Mouse (Mus musculus): Measurements from ENCODE around the gene Ybx1.
A peak's percentile ranks its signal among the peaks of the same experiment; 100 is the strongest.
"Not testable (repeated sequence)": the region's sequence is repeated elsewhere in the genome, so short reads cannot be mapped to it uniquely, and the experiment has no call there.

Gene Ybx1

DNA sequence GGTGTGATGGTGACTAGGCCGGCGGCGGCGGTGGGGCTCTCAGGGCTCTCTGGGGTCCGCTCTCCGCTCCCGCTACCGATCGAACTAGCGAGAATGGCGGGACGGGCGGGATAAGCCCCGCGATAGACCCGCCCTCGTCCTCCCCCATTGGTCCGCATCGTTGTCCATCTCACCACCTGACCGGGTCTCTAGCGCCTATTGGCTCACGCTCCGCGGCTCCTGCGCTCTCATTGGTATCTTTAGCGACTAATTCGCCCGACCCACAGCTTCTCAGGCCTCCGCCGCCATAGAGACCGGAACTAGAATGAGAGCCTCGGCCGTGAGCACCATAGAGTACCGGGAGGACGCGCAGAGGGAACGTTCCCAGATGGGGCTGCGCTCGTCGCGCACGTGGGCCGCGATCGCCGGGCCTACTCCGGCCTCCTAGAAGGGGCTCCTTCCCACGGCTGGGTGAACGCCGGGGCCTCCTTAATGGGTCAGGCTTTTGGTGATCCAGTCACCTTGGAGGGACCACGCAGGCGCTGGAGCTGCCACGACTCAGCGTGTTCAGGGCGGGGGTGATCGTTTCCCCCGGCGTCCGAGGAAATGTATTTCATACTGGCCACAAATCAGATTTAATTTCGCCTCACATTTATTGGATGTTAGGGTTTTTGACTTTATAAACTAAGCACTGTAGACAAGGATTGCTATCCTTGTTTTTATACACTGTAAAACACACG lies at the start of gene Ybx1:
TSS of gene Ybx1 (minus strand) at position 190 of the 719 bp plus-strand sequence.
- DNase-seq (ENCODE audit: extremely low read depth, low read depth, low spot score): peak; percentile 69

DNA sequence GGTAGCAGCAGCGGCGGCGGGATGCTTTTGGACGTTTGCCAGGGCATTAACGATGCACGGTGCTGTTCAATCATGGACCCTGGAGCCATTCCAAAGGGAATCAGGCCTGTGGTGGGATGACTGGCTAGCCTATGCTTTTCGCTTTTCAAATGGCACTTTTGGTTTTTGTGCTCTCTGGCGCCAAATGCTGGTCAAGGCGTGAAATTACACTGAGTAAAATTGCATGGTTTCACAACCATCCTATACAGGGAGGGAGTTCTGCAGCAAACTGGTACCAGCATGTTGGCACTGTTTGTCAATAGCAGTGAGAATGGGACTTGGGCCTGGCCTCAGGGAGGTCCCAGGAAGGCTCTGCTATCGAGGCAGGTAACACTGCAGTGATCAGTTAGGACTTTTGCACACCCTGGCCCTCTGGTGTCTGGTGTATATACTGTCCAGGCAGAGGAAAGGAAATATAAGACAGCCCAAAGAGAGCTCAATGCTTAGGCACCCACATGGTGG lies 44.5 kb upstream of the Ybx1 start:
- DNase-seq (ENCODE audit: extremely low read depth, low read depth, low spot score): no peak

DNA sequence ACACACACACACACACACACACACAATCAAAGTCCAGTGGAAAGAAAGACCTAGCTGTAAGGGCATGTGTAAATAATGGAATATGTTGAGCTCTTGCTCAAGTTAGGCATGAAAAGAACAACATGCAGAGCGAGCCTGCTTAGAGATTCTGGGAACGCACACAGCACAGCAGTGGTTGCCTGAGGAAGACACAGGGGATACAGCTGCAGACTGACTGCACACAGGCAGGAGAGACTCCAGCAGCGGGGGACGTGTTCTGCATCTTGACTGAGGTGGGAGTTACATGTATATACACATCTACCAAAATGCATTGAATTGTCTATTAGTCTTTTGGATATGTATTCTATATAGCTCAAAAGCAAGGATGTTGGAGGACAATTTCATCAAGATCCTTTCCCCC lies 44.0 kb upstream of the Ybx1 start:
- no peak for DNase-seq (ENCODE audit: extremely low read depth, low read depth, low spot score)

DNA sequence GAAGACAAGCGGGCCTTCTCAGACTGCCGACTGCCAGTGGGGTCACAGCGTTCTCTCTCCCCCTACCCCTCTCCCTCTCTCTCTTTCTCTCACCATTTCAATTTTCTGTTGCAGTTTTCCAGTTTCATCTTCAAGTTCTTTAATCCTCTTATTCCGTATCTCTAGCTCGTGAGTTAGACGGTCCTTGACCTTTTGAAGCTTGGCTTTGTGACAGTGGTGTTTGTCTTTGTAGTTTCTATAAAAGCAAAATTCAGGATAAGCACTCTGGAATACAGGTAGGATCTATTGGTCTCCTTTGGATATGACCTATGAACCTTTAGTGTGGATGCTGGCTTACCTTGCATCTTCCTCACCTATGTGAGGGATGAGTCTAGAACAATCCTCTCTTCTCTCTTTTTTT lies 39.1 kb upstream of the Ybx1 start:
- DNase-seq (ENCODE audit: extremely low read depth, low read depth, low spot score): no peak

DNA sequence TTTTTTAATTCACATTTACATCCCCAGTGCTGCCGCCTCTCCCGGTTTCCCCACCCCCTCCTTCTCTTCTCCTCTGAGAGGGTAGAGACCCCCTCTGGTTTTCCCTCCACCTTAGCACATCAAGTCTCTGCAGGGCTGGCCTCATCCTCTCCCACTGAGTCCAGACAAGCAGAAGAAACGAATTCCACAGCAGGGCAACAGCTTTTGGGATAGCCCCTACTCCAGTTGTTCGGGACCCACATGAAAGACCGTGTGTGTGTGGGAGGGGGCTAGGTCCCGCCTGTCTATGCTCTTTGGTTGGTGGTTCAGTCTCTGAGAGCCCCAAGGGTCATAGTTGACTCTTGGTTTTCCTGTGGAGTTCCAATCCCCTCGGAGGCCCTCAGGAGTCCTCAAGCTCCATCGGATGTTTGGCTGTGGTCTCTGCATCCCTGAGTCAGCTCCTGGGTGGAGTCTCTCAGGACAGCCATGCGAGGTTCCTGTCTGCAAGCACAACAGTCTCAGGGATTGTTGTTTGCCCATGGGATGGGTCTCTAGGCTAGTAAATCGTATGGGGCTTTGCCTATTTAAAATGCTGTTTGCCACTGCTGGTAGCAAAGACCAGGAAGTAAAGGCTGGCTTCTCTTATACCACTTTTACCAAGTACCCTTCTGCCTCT lies 26.6 kb upstream of the Ybx1 start:
- DNase-seq (ENCODE audit: extremely low read depth, low read depth, low spot score): no peak

DNA sequence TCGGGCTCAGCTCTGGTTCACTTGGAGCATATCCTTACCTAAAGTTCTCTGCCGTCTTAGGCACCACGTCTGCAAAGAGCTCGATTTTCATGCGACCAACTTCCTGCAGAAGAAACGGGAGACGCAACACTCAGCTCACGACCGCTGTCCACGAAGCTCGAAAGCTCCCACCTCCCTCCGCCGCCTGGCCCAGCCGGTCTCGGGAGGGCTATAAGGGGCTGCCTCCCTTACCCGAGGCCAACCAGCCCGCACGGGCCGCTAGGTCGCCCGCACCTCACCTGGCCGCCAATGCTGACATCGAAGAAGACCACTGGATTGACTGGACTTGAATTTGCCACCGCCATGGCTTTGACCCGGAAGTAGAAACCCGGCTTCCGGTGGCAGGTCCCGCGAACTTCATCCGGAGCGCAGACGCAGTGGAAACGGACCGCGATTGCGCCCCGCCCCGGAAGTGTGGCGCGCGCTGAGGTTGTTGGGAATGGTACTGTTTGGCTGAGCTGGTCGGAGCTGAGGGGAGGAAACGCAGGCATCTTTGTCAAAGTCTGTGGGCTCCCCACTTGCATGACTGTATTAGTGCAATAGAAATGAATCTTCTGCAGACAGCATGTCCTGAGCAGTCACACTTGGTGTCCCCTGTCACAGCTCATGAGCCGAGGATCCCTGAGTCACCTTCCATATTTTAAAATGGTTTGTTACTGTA lies 25.9 kb upstream of the Ybx1 start, which contains the start of gene Ppih:
TSS of gene Ppih (minus strand) at position 416 of the 700 bp plus-strand sequence.
- DNase-seq (ENCODE audit: extremely low read depth, low read depth, low spot score): peak; percentile 13

DNA sequence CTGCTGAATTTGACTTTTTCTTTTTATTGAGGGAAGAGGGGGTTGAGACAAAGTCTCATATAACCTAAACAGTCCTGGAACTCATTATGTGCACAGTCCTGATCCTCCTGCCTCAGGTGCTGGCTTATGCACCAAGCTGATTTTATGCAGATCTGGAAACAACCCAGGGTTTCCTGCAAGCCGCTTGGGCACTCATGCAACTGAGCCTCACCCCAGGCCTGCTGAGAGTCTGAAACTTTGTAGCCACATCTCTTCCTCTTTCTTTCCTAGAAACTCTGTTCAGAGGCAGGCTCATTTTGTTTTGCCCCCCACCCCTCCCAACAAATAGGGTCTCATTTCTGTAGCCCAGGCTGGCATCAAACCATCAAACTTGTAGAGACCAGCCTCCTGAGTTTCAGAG lies 19.4 kb upstream of the Ybx1 start:
- no peak for DNase-seq (ENCODE audit: extremely low read depth, low read depth, low spot score)

DNA sequence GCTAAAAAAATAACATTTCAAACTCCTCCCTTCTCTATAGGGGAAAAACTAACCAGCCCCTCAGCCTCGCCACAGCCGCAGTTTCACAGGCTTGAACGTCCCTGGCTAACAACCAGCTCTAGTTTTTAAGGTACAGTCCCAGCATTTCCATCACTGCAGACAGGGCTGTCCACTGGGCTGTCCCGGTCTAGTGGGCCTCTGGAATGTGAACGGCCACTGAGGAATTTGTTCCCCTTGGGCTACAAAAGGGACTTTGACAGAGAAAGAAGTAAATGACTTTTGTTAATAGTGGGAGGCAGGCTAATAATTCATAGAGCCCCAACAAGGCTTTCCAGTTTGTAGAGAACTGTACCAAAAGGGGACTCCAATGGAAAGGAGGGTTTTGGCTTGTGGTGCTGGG lies 11.0 kb upstream of the Ybx1 start:
- DNase-seq (ENCODE audit: extremely low read depth, low read depth, low spot score): no peak

DNA sequence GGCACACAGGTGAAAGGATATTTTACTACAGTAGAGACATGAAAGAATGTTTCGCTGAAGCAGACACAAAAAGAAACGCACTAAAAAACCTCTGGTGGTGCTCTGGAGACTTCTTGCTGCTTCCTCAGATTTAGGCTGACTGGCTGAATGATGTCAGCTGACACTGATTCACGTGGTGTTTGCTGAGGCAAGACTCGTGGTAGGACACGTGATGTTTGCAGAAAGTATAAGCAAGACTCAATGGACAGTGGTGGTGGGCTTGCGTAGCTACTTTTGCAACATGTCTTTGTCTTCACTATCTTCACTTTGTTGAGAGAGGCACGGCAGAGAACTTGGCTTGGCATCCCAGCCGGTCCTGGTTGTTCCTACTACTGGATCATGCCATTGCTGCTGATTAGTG lies 8.9 kb upstream of the Ybx1 start:
- no peak for DNase-seq (ENCODE audit: extremely low read depth, low read depth, low spot score)

DNA sequence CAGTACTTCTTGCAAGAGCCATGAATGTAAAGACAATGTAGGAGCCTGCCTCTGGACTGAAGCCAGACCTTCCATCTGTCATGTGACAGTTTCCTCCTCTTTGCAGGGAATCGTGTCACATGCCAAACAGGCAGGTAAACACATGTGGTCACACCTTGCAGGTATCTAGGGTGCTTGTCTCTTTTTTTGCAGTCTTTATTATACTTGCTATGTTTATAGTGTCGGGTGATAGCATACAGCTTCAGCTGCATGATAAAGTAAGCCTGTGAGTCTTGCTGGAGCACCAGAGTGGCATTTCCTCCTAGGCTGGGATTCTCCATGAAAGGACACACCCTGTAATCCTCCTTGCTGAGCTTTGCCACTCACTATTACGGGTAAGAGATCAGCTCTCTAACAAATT lies 7.4 kb upstream of the Ybx1 start:
- no peak for DNase-seq (ENCODE audit: extremely low read depth, low read depth, low spot score)

DNA sequence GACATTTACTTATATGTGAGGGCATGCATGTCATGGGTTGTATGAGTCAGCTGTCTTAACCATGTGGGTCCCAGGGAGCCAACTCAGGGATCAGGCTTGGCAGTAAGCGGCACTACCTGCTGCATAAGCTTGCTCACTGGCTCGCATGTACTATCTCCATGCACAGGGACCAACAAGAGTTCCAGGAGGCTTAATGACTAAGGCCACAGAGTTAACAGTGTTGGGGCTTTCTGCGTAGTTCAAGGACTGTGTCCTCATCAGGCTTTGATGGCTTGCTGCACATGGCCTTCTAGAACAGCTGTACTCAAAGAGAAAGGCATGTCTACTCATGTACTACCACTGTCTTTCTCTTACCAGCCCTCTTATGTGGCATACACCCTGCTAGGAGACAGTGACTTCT lies 6.4 kb upstream of the Ybx1 start:
- no peak for DNase-seq (ENCODE audit: extremely low read depth, low read depth, low spot score)

DNA sequence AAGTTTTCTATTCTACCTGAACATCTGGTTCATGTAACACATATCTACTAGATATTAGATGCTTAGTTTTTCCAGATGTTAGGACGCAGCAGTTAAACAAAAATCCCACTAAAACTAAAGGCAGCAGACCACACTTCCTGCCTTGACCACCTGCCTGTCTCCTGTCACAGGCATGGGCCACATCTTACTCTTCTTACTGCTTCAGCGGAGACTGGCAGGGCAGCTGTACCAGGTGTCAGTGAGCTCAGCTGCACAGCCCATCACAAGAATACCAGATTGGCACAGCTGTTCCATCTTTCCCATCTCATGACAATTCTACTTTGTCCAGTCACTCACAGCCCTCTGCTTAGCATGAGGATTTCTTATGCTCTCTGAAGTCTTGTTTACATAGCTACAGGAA lies 3.0 kb upstream of the Ybx1 start:
- DNase-seq (ENCODE audit: extremely low read depth, low read depth, low spot score): no peak

DNA sequence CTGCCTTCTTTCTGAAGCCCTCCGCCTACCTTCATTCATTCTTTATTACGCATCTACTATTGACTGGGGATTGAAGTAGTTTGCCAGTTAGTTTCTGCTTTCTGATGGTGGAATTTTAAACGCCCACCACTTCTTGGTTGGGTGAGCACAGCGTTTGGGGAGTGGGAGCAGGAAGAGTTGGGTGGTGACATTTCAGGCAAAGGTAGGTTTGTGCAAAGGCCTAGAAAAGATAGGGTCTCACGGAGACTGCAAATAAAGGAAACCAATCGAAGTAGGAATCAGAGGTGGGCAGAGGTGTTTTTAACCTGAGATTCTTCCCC lies 690 bp upstream of the Ybx1 start:
- DNase-seq (ENCODE audit: extremely low read depth, low read depth, low spot score): no peak

DNA sequence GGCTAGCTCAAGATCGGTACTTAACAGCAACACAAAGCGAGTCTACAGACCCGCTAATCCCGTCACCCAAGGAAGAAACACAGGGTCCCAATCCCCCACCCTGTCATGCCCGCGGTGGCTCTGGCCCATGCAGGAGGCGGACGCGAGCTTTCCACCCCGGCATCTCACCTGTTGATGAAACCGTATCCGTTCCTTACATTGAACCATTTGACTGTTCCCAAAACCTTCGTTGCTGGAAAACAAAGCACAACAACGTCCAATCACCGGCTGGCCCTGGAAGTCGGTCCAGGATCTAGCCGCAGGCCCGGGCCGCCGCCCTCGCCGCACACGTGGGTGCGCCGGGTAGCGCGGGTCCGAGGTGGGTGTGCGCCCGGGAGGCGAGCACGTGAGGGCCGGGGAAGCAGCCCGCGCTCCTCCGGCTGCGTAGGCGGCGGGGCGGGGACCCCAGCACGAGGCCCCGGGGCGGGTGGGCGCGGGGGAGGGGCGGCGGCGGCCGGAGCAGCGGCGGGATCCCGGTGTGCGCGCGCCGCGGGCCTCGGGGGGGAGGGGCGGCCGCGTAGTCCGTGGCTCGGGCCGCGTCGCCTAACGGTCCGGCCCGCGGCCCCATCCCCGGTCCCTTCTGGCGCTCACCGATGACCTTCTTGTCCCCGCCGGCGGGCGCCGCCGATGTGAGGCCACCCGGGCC lies 688 bp downstream of the Ybx1 start:
- no peak for DNase-seq (ENCODE audit: extremely low read depth, low read depth, low spot score)

DNA sequence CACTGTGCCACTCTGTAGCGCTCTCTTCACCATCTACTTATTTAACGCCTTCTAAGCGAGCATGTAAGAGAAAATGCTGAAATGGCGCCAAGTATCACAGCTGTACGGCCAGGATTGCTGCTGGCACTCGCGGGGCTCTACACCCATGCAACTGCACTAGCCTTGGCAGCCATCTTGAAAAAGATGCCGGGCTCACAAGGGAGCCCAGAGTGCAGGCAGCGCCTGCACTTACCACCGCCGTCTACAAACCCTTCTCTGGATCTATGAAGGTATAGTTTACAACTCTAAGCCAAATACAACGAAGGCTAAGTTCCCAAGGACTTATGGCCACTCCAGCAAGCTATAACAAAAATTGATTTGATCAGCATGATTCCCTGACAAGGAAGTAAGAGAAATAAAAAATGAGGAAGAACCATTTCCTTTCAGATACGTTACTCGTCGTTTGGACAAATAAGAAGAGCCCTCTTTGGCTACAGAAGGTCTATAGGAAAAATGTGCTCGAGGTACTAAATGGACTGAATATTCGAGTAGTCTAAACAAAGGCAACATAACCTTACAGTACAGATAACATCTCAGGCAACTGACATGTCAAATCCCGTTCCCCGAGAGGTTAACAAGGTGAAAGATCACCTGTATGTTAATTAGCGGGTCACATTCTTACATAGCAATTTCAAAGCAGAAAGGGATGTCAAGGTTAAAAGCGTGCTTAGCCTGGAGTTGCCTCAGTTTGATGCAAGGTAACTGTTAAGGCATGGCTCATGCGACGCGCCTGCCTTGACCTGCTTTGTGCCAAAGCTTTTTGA lies 1.4 kb downstream of the Ybx1 start:
- peak; percentile 26 for DNase-seq (ENCODE audit: extremely low read depth, low read depth, low spot score)

DNA sequence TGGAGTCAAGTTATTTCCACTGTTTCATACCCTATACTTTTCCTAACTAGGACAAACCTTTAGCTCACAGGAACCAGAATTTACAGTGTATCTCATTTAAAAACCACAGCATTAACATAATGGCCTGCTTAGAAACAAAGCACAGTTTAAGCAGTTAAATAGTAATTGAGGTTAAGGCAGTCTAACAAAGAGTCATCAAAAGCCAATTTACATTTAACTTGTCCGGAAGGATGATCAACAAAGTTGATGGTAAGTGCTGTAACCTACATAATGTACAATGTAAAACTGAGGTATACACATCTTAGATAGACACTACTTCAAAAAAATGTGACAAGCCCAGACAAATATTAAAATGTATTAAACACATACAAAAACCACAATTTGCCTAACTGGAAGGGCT lies 2.5 kb downstream of the Ybx1 start:
- DNase-seq (ENCODE audit: extremely low read depth, low read depth, low spot score): no peak

DNA sequence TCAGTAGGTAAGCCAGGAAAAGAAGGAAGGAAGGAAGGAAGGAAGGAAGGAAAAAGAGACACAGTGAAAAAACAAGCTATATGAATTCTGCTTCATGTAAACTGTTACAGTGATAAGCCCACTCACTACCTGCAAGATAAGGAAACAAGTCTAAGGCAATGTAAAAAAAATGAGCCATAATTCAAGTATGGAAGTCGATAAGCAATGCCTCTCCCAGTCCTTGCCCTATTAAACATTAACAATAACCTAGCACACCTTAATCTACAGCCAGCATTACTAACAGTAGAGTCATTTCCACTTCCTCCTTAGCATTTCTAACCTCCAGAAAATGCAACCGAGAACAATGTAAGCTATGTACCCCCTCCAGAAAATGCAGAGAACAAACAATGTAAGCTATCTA lies 9.1 kb downstream of the Ybx1 start:
- DNase-seq (ENCODE audit: extremely low read depth, low read depth, low spot score): no peak

DNA sequence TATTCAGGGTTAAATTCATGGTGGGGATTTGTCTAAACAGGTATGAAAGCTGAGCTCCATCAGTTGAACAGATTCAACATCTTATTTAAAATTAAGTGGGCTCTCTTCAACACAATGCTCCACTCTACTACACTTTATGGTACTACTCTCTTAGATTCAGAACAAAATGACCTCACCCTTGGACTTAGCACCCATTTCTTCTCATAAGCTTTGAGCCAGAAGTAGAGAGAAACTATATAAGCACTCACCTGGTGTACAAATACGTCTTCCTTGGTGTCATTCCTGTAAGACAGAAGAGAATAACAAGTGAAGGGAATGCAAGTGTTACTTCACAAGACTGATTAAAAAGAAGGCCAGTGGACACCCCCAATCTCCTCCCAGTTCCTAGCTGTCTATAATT lies 9.5 kb downstream of the Ybx1 start:
- DNase-seq (ENCODE audit: extremely low read depth, low read depth, low spot score): no peak

DNA sequence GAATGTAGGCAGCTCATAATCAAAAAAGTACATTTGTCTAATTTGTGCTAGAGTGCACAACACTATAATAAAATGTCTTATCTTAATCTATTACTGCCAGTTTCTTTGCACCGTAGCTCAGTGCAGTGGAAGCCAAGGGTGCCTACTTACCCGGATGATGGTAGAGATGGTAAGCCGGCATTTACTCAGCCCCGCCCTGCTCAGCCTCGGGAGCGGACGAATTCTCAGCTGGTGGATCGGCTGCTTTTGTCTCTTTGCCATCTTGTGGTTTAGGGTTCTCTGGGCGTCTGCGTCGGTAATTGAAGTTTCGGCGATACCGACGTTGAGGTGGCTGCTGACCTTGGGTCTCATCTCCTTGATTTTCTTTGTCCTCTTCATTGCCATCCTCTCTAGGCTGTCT lies 15.6 kb downstream of the Ybx1 start:
- DNase-seq (ENCODE audit: extremely low read depth, low read depth, low spot score): not testable (repeated sequence)

DNA sequence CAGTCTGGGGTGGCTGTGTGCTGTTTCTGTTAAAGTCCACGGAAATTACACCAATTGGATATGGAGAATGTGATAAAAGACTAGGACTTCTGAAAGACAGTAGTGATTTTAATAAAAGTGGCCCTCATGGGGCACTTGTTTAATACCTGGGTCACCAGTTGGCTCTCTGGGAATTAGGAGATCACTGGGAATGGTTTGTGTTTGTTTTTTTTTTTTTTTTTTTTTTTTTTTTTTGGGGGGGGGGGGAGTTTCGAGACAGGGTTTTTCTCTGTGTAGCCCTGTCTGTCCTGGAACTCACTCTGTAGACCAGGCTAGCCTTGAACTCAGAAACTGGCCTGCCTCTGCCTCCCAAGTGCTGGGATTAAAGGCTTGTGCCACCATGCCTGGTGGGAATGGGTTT lies 18.7 kb downstream of the Ybx1 start:
- DNase-seq (ENCODE audit: extremely low read depth, low read depth, low spot score): no peak

DNA sequence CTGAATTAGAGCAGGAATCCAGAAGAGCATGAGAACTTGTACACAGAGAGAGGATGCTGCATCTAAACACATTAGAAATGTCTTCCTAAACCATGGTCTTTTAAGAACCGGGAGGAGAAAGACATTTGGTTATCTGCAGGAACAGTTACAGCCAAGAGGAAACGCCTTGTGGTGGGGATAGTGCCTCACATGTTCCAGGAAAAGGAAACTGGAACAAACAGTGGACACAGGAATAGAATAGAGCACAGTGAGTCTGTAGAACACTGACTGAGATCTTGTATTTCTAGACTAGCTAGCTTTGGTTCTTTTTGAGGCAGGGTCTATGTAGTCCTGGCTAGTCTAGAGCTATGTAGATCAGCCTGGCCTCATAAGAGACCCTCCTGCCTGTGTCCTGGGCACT lies 19.2 kb downstream of the Ybx1 start:
- no peak for DNase-seq (ENCODE audit: extremely low read depth, low read depth, low spot score)

Data from fat pad, adult 2 months (tissue).